Mouse (Mus musculus) C2C12 (cell line): ENCODE measurements around the gene Emb.

ENCODE experiments used
- CEBPB ChIP-seq: IDR thresholded peaks from one replicate; pipeline ENCODE4 v1.6.1; 2011; ENCODE audit warnings: low read depth, mild to moderate bottlenecking, control low read depth, moderate library complexity
- CTCF ChIP-seq: IDR thresholded peaks from one replicate; pipeline ENCODE4 v1.5.1; 2011; ENCODE audit not compliant: control insufficient read depth, insufficient read depth, insufficient read length
- FOSL1 ChIP-seq: IDR thresholded peaks from one replicate; pipeline ENCODE4 v1.8.0; 2011; ENCODE audit warnings: mild to moderate bottlenecking, low read length; ENCODE audit not compliant: poor library complexity, insufficient read depth, severe bottlenecking
- MAX ChIP-seq: IDR thresholded peaks from one replicate; pipeline ENCODE4 v1.6.1; 2011; ENCODE audit warnings: mild to moderate bottlenecking, control low read depth
- MYOD1 ChIP-seq: IDR thresholded peaks from one replicate; pipeline ENCODE4 v1.6.1; 2011; ENCODE audit warnings: low read depth; ENCODE audit not compliant: control insufficient read depth, insufficient read length
- MYOG ChIP-seq: IDR thresholded peaks from one replicate; pipeline ENCODE4 v1.6.1; 2011; ENCODE audit not compliant: control insufficient read depth, insufficient read length; ENCODE audit errors: extremely low read depth
- USF1 ChIP-seq: IDR thresholded peaks from one replicate; pipeline ENCODE4 v1.6.1; 2011; ENCODE audit warnings: low read depth, mild to moderate bottlenecking, control low read depth, moderate library complexity

- TF ChIP-seq CTCF (no peak), USF1 (no peak), CEBPB (no peak), MYOD1 (no peak), MAX (no peak), MYOG (no peak), FOSL1 (no peak)
Observed at GRCm38 (mm10) chr13:117185329-117185728, 23.0 kb upstream of the Emb start.
